Mouse (Mus musculus): ENCODE results near the gene Rab3gap1. TPM values are rescaled to one million over a fixed set of nuclear protein-coding genes. Genes with fewer than 3 reads are reported as not detected.

The Rab3gap1 gene
- total RNA-seq (2023), result 10 to 100 TPM; 19.5 to 25.5 TPM

DNA sequence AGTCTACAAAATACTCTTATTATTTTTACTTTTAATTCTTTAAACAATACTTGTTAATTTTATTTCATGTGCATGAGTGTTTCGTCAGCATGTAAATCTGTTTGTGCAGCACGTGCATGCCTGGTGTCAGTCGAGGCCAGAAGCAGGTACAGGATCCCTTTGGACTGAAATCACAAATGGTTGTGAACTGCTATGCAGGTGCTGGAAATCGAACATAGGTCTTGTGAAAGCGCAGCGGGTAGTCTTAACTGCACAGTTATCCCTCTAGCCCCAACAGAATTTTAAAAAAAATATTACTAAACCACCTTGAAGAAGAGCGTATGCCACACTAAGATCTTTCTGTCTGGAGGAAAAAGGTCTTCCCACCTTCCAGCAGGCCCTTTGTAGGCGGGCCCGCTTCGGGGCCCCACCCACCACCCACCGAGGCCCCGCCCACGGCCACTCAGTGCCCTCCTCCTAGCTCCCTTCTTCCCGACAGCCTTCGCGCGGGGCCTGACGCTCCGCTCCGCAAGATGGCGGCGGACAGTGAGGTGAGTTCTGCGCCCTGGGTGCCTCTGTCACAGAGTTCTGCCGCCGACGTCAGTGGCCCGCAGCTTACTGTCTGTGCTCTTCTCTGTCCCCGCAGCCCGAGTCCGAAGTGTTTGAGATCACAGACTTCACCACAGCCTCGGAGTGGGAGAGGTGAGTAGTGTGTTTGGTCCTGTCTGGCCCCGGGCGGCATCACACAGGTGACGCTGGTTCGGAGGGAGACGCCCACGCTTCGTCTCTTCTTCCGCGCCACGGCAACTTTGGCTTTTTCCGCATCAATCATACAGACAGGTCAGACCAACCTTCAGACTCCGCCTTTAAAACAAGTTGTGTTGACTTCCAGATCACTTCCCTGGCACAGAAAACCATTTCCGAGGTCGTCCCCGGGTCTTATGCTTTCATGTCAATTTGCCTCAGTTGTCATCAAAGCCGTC lies at the start of gene Rab3gap1:
TSS of gene Rab3gap1 (plus strand) at position 474 of the 962 bp plus-strand sequence.

DNA sequence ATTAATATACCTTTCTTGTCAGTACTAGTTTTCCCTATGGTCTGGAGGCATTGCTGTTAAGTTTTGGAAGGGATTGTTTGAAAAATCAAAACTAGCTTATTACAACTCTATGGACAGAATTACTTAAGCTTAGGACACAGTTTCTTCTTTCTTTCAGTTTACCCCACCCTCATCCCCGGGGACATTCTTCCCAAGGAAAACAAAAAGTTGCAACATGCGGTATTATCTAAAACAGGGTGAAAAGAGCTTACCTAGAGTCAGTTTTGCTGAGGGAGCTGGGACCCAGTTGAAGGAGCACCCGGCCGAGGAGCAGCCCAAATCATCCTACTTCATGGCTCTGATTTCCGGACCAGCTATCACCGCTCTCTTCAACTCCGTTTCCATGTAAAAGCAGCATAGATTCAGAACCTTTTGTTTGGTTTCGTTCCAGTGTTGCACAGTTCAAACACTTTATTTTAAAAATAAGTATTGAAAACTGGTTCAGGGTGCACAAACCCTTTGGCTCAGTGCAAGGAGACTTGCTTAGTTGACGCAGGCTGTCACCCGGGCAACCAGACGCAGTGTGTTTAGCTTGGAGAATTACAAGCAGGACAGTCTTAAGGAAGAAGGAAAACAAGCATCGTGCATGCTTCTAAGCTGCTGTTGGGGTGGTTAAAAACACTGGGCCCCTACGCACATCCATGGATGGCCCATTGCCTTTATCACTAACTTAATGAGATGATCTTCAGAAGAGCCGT lies 13.9 kb upstream of the Rab3gap1 start, which contains the start of gene Map3k19:
TSS of gene Map3k19 (minus strand) at position 546 of the 737 bp plus-strand sequence.

Other genes with a start within 250 kb of the Rab3gap1 start
- gene Tmem163, start 189.2 kb upstream of the Rab3gap1 start, total RNA-seq (2023), result under 1 TPM; 0.13 to 0.37 TPM
- gene Acmsd, start 139.4 kb upstream of the Rab3gap1 start, total RNA-seq (2023), result under 1 TPM in 1 of 2 experiments, not detected in 1; 0.89 TPM
- gene Ccnt2, start 94.6 kb upstream of the Rab3gap1 start, total RNA-seq (2023), result 10 to 100 TPM; 38.9 to 40.1 TPM
- under 1 TPM in 1 of 2 experiments, not detected in 1; 0.38 TPM for gene Map3k19, start 13.7 kb upstream of the Rab3gap1 start, total RNA-seq (2023)
- gene Zranb3, start 234.3 kb downstream of the Rab3gap1 start, total RNA-seq (2023), result 1 to 10 TPM; 7.0 to 9.9 TPM
- 10 to 100 TPM; 49.4 to 52.8 TPM for gene R3hdm1, start 234.5 kb downstream of the Rab3gap1 start, total RNA-seq (2023)

Measured in neutrophil, adult 59 days (primary cell).